Mouse (Mus musculus) midbrain, embryonic 10.5 days (tissue): Measurements from ENCODE around the gene Scarb2. TPM values are rescaled to one million over a fixed set of nuclear protein-coding genes. Genes with fewer than 3 reads are reported as not detected.

Source experiments
- DNase-seq: peaks from one replicate; pipeline ENCODE4 v3.0.0-alpha.2; 2017; ENCODE audit warnings: low spot score
- H3K27ac ChIP-seq: fragments of 300-500 bp; sonication (generic); replicated peaks from 2 replicates; pipeline ENCODE4 v1.5.1; 2016; ENCODE audit warnings: mild to moderate bottlenecking
- H3K27me3 ChIP-seq: fragments of 300-500 bp; sonication (generic); 2 replicates; pipeline ENCODE4 v1.6.1; 2016; ENCODE audit warnings: low read depth, mild to moderate bottlenecking; ENCODE audit not compliant: poor library complexity, severe bottlenecking
- H3K36me3 ChIP-seq: fragments of 300-500 bp; sonication (generic); 2 replicates; pipeline ENCODE4 v1.6.1; 2016; ENCODE audit warnings: mild to moderate bottlenecking, moderate library complexity
- H3K4me1 ChIP-seq: fragments of 300-500 bp; sonication (generic); 2 replicates; pipeline ENCODE4 v1.6.1; 2016
- H3K4me3 ChIP-seq: fragments of 300-500 bp; sonication (generic); 2 replicates; pipeline ENCODE4 v1.5.1; 2016; ENCODE audit warnings: mild to moderate bottlenecking, moderate library complexity
- H3K9me3 ChIP-seq: fragments of 300-500 bp; sonication (generic); replicated peaks from 2 replicates; pipeline ENCODE4 v1.6.1; 2016; ENCODE audit warnings: mild to moderate bottlenecking
- WGBS: fragments of 180-500 bp; shearing (Covaris S2); methylation state at CpG from one replicate; pipeline ENCODE4 v1.1.7; 2016; 5-methylcytosine and 5-hydroxymethylcytosine counted together
- polyA plus RNA-seq: library from polyadenylated mRNA; unstranded; fragments of >200 nt; fragmentation: Nextera tagmentation; extraction: Ambion mirVana; gene quantifications from 2 replicates; pipeline ENCODE4 v1.2.1, GENCODE M21; 2016

Gene Scarb2
- polyA plus RNA-seq, 1 experiment from 2014 or later: 9.3 TPM

DNA sequence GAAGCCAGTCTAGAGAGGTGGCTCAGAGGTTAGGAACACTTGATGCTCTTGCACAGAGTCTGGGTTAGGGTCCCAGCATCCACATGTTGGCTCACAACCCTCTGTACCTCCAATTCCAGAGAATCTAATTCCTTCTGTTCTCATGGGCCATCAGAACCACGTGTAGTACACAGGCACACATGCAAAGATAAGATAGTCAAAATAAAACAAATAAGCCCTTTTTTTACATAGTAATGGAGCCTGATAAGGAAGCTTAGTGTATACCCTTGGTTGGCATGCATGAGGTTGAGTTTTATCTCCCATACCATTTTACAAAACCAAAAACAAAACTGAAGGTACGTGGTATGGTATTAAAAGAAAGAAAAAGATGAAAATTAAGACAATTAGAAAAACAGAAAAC, 49.2 kb downstream of the Scarb2 start:
- H3K9me3 ChIP-seq: no peaks in the 10 kb centered on the region
- DNase-seq: no peak
- H3K27me3 ChIP-seq: no peaks in the 10 kb centered on the region
- H3K27ac ChIP-seq: no peak overlapping the region
- H3K4me3 ChIP-seq: no peak overlapping the region
- 80% methylated on average over 2 of the region's 2 CpGs for WGBS
- H3K4me1 ChIP-seq: no peaks in the 10 kb centered on the region
- peaks cover 37% of the 10 kb centered on the region for H3K36me3 ChIP-seq

DNA sequence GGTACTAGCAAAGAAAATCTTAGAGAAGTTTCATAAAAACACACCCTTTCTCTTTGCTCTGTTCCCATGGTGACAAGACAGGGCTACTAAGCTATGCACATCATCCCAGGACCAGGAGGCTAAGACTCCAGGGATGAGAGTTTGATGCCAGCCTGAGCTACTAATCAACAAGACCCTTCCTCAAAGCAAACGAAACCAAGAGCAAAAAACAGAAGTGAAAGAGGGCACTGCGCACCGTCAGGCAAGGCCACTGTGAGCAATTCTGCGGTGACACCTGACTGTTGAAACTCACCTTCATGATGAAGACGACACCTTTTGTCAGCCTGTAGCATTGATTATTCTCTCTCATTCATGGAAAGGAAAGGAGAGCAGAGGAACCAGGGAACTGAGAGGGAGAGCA, 53.8 kb downstream of the Scarb2 start:
- no peaks in the 10 kb centered on the region for H3K9me3 ChIP-seq
- H3K36me3 ChIP-seq: peaks cover 69% of the 10 kb centered on the region
- WGBS: 94% methylated on average over 5 of the region's 5 CpGs
- no peak for DNase-seq
- no peaks in the 10 kb centered on the region for H3K4me1 ChIP-seq
- H3K4me3 ChIP-seq: no peak overlapping the region
- no peaks in the 10 kb centered on the region for H3K27me3 ChIP-seq
- no peak overlapping the region for H3K27ac ChIP-seq

DNA sequence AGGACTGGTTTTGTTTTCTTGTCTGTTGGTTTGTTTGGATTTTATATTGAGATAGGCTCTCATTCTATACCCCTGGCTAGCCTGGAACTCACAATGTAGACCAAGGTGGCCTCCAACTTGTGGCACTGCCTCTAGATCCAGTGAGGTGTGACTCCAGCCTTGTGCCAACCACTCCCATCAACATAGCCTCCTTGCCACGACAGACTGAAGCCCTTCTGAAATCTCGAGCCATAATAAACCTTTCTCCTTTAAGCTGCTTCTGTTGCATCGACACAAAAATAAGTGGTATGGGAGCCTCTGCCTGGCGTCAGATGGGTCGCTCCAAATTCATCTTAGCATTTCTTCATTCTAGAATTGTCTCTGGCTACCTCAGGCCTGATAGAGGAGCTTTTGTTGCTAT, 59.9 kb downstream of the Scarb2 start:
- Histone ChIP-seq H3K4me1 (no peaks in the 10 kb centered on the region), H3K36me3 (peaks cover 79% of the 10 kb centered on the region), H3K4me3 (no peak overlapping the region), H3K27me3 (no peaks in the 10 kb centered on the region), H3K27ac (no peak overlapping the region), H3K9me3 (no peaks in the 10 kb centered on the region)
- no peak for DNase-seq
- 88% methylated on average over 5 of the region's 5 CpGs for WGBS

DNA sequence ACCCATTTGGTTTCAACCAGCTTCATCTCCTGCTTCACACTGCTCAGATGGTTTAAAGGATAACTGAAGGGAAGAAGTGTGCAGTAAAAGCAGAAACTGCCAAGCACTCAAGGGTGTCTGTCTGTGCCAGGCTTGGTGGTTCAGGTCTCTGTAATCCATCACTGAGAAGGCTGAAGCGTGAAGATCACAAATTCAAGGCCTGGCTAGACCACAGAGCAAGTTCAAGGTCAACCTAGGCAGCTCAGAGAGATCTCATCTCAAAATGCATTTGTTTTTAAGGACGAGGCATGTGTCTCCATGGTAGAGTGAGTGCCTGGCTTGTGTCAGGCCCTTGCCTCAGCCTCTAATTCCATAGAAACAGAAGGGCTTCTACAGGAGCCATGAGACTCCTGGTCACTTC, 61.6 kb downstream of the Scarb2 start:
- Histone ChIP-seq H3K4me1 (no peaks in the 10 kb centered on the region), H3K4me3 (no peak overlapping the region), H3K36me3 (peaks cover 62% of the 10 kb centered on the region), H3K27me3 (no peaks in the 10 kb centered on the region), H3K9me3 (no peaks in the 10 kb centered on the region), H3K27ac (no peak overlapping the region)
- no peak for DNase-seq
- WGBS: 87% methylated on average over 2 of the region's 2 CpGs

DNA sequence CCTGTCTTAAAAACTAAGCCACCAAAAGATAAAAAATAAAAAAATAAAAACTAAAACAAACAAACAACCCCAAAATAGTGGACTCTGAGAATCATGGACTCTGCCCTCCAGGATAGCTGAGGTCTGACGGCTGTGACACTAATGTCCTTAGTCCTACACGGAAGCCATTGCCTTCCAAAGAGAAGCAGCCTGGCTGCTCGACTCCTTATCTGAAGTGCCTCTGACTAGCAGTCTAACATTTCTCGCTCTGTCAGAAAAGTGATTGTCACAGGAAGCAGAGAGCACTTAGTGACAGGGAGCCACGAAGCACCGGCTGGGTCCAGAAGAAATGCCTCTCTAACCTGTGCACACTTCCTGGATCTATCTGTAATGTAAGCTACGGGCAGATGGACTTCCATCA, 63.7 kb downstream of the Scarb2 start:
- no peaks in the 10 kb centered on the region for H3K4me1 ChIP-seq
- DNase-seq: no peak
- H3K36me3 ChIP-seq: peaks cover 41% of the 10 kb centered on the region
- H3K27ac ChIP-seq: no peak overlapping the region
- no peaks in the 10 kb centered on the region for H3K9me3 ChIP-seq
- no peak overlapping the region for H3K4me3 ChIP-seq
- H3K27me3 ChIP-seq: no peaks in the 10 kb centered on the region
- 91% methylated on average over 7 of the region's 7 CpGs for WGBS

DNA sequence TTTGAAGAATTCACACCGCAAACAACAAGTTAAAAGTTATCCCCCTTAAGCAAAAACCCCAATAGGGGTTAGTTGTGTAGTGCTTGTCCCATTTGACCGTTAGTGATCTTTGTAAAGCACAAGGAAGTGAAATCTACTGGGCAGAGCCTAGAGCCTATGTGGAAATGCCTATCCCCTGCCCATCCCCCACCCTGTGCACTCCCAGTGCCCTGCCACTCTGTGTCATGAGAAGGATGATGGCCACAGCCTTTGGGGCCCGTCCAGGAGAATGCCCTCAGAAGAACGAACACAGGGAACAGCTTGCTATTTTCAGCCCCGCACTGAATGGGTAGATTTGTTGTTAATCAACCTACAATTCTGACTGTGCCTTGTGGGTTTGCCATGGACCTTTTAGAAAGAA, 65.1 kb downstream of the Scarb2 start:
- H3K36me3 ChIP-seq: peaks cover 27% of the 10 kb centered on the region
- no peak for DNase-seq
- H3K27me3 ChIP-seq: no peaks in the 10 kb centered on the region
- 88% methylated on average over 5 of the region's 5 CpGs for WGBS
- H3K27ac ChIP-seq: no peak overlapping the region
- H3K4me3 ChIP-seq: no peak overlapping the region
- H3K9me3 ChIP-seq: no peaks in the 10 kb centered on the region
- no peaks in the 10 kb centered on the region for H3K4me1 ChIP-seq

DNA sequence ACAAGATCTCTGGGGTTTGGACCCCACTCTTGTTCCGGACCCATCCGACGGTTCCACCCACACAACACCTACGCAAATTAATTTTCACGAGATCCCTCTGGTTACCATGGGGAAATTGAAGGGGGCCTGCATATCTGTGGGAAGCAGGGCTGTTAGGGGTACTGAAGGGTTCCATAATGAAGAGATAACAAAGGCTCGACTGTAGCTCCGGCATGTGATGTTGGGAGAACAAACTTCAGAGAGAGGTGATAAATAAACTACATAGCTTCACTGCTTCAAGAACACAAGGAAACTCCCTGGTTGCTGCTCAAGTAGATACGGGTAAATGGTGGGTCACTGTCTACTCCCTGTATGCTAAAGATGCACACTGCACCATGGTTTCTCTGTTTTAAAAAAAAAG, 68.1 kb downstream of the Scarb2 start:
- no peak overlapping the region for H3K4me3 ChIP-seq
- no peak overlapping the region for H3K27ac ChIP-seq
- H3K27me3 ChIP-seq: no peaks in the 10 kb centered on the region
- DNase-seq: no peak
- H3K36me3 ChIP-seq: peaks cover 1% of the 10 kb centered on the region
- H3K9me3 ChIP-seq: no peaks in the 10 kb centered on the region
- H3K4me1 ChIP-seq: peaks cover 12% of the 10 kb centered on the region
- 89% methylated on average over 8 of the region's 8 CpGs for WGBS

DNA sequence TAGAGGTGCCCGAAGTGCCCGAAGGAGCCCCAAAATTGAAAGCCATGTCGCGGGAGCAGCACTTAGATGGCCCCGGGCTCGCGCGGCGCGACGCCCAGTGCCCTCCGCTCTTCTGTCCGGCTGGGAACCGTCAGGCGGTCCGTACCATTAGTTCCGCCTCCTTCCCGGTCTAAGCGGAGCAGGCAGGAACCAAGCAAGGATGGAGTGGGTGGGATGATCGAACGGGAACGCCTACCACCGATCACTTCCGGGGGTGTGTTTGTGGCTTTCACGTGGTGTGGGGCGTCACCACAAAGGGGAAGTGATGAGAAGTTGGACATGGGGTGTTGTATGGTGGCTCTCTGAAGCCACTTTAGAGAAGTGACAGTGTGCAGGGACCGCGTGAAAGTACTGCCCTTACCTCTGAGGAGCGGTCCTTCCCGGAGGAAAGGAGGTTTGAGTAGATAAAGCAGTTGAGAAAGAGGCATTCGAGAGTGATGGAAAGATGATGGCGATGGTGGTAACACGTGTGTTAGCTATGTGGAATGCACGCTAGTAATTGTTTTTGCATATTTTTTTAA, 71.5 kb downstream of the Scarb2 start, which contains the start of gene Nup54:
TSS of gene Nup54 (minus strand) at position 195 of the 560 bp plus-strand sequence.
- H3K4me3 ChIP-seq: peak within 1 kb of the TSS; percentile 99
- peak; percentile 96 for DNase-seq
- H3K36me3 ChIP-seq: peaks cover 9% of the 10 kb centered on the region
- no peaks in the 10 kb centered on the region for H3K27me3 ChIP-seq
- H3K9me3 ChIP-seq: no peaks in the 10 kb centered on the region
- under 1% methylated on average over 34 of the region's 34 CpGs for WGBS
- peaks cover 20% of the 10 kb centered on the region for H3K4me1 ChIP-seq
- H3K27ac ChIP-seq: peak within 1 kb of the TSS; percentile 98

DNA sequence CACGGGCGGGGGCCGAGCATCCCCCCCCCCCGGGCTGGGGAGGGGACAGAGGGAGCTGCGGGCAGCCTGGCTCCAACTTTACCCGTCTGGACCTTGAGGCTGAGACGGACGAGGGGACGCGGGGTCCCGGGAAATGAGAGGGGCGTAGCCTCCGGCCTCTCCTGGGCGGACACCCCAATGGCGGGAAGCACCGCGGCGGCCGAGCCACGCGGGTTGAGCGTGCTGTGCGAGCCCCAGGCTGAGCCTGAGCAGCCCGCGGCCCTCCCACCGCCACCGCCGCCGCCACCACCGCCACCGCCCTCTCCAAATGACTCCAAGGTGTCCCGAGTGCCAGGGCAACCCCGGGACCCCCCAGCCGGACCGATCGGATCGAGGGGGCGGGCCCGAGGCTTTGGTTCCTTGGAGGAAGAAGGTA, 72.1 kb downstream of the Scarb2 start:
- DNase-seq: no peak
- Histone ChIP-seq H3K4me1 (peaks cover 20% of the 10 kb centered on the region), H3K36me3 (peaks cover 12% of the 10 kb centered on the region), H3K9me3 (no peaks in the 10 kb centered on the region), H3K27ac (peak overlapping the region; percentile 98), H3K4me3 (peak overlapping the region; percentile 99), H3K27me3 (no peaks in the 10 kb centered on the region)
- WGBS: 0% methylated on average over 39 of the region's 39 CpGs

DNA sequence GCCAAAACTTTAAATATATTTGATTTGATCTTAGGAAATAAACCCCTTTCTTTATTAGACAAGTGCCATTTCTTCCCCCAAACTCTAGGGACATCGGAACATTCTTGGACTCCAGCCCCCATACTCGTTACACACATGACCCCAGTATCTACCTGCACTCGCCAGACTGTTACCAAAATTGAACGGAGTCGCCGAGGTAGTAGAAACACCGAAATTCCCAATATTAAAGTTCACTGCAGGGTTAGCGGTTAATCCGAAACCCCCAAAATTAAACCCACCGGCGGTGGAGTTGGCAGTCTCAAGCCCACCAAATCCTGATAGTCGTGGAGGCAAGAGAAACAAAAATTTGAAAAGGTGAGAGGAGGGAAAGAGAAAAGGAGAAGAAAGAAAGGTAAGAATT, 72.6 kb downstream of the Scarb2 start:
- peak overlapping the region; percentile 99 for H3K4me3 ChIP-seq
- peak; percentile 16 for DNase-seq

DNA sequence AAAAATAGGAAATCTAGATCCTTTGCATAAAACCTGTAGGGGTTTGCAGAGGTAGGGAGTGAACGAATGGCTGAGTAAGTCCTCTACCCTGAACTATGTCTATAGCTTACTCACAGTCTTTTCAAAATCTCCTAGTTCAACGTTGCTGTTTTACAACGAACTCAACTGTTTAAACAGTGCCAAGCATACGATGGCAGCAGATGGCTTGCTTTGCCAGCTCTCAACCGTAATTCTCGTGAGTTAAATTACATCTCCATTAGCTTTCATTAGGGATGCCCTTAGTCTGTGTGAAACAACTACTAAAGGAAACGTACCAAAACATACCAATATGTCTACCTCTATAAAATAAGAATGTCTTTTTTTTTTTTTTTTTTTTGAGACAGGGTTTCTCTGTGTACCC, 75.0 kb downstream of the Scarb2 start:
- Histone ChIP-seq H3K4me3 (no peak overlapping the region), H3K27ac (no peak overlapping the region), H3K36me3 (peaks cover 42% of the 10 kb centered on the region), H3K4me1 (peaks cover 20% of the 10 kb centered on the region), H3K27me3 (no peaks in the 10 kb centered on the region), H3K9me3 (no peaks in the 10 kb centered on the region)
- no peak for DNase-seq
- WGBS: 87% methylated on average over 7 of the region's 7 CpGs

More for the DNA sequence above, 72.6 kb downstream of the Scarb2 start:
- peaks cover 17% of the 10 kb centered on the region for H3K36me3 ChIP-seq
- H3K27me3 ChIP-seq: no peaks in the 10 kb centered on the region
- peak overlapping the region; percentile 98 for H3K27ac ChIP-seq
- 2% methylated on average over 12 of the region's 12 CpGs for WGBS
- peaks cover 20% of the 10 kb centered on the region for H3K4me1 ChIP-seq
- H3K9me3 ChIP-seq: no peaks in the 10 kb centered on the region

DNA sequence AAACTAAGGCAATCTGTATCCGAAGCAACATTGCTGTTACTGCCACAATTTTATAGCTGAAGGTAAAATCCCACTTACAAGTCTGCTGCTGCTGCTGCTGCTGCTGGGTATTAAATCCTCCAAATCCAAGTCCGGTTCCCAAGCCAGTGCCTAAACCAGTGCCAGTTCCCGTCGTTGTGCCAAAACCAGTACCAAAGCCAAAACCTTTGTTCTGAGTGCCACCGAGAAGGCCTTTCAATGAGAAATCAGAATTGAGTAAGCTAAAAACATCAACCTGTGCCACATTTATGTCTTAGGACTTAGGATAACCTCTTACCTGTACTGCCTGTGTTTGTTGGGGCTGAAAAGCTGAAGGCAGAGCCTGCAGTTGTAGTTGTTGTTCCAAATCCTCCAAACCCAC, 75.9 kb downstream of the Scarb2 start:
- 93% methylated on average over 5 of the region's 5 CpGs for WGBS
- Histone ChIP-seq H3K4me3 (no peak overlapping the region), H3K4me1 (peaks cover 19% of the 10 kb centered on the region), H3K36me3 (peaks cover 51% of the 10 kb centered on the region), H3K9me3 (no peaks in the 10 kb centered on the region), H3K27me3 (no peaks in the 10 kb centered on the region), H3K27ac (no peak overlapping the region)
- DNase-seq: no peak

DNA sequence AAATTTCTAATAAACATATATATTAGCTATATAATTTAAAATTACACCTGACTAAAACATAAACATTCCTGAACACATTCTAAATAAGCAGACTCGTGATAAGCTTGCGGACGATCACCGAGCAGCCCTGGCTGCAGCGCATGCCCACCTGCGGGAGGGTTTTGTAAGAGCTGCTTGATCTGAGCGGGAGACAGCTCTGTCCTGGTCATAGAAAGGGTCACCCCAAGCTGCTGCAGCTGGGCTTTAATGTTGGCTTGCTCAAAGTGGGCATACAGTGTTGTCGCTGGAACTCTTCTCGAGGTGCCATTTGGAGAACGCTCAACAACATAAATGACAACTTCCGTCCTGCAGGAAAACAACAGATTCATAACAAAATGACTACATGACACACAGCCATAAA, 82.5 kb downstream of the Scarb2 start:
- Histone ChIP-seq H3K4me1 (no peaks in the 10 kb centered on the region), H3K27me3 (no peaks in the 10 kb centered on the region), H3K27ac (no peak overlapping the region), H3K9me3 (no peaks in the 10 kb centered on the region), H3K36me3 (peaks cover 100% of the 10 kb centered on the region), H3K4me3 (no peak overlapping the region)
- DNase-seq: no peak
- 93% methylated on average over 11 of the region's 11 CpGs for WGBS

DNA sequence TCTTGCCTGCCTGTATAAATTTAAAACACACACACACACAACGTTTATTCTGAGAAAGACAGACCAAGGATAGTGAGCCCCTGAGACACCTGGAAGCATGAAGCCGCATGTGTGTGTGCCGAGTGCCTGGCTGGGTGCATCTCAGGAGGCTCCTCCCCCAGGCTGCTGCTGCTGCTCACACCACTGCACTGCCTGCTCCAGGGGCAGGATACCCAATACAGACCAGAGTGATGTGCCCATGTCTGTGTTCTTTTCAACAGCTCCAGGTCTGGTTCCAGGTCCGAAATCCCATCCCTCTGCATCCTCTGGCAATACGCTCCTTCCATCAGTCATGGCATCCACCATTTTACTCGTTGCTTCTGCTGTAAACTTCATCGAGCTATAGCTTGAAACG, 92.7 kb downstream of the Scarb2 start:
- Histone ChIP-seq H3K36me3 (peaks cover 52% of the 10 kb centered on the region), H3K4me1 (no peaks in the 10 kb centered on the region), H3K27me3 (no peaks in the 10 kb centered on the region), H3K4me3 (no peak overlapping the region), H3K27ac (no peak overlapping the region), H3K9me3 (no peaks in the 10 kb centered on the region)
- WGBS: 91% methylated on average over 8 of the region's 8 CpGs
- DNase-seq: no peak
